Mouse (Mus musculus) thymus, adult 2 months (tissue): ENCODE results near the gene Gm7861.
"Not testable (repeated sequence)": the region's sequence is repeated elsewhere in the genome, so short reads cannot be mapped to it uniquely, and the experiment has no call there.

ENCODE experiments used
- CTCF ChIP-seq: fragments of 200-500 bp; IDR thresholded peaks from 2 replicates; pipeline ENCODE4 v1.5.1; 2012; ENCODE audit warnings: mild to moderate bottlenecking, control low read depth, low read length, moderate library complexity, borderline replicate concordance; ENCODE audit not compliant: control insufficient read depth, poor library complexity, insufficient read depth; ENCODE audit errors: extremely low read depth
- POLR2A ChIP-seq: fragments of 200-500 bp; IDR thresholded peaks from 2 replicates; pipeline ENCODE4 v1.6.1; 2012; ENCODE audit warnings: mild to moderate bottlenecking, low read length, control low read depth, moderate library complexity; ENCODE audit not compliant: control insufficient read depth, poor library complexity, insufficient read depth; ENCODE audit errors: extremely low read depth

- not testable (repeated sequence) for TF ChIP-seq CTCF, POLR2A
These were observed 11.6 kb downstream of the Gm7861 start, which contains the start of gene Defa28 for GRCm38 (mm10) chr8:21582706-21583105.
